Mouse (Mus musculus) cerebellum, adult 2 months (tissue): ENCODE data around the gene Prss12.

Experiments used
- CTCF ChIP-seq: fragments of 200-500 bp; IDR thresholded peaks from 2 replicates; pipeline ENCODE4 v1.5.1; 2011; ENCODE audit warnings: low read depth, mild to moderate bottlenecking, control low read depth, low read length, moderate library complexity, borderline replicate concordance; ENCODE audit not compliant: insufficient read depth
- POLR2A ChIP-seq: fragments of 200-500 bp; IDR thresholded peaks from 2 replicates; pipeline ENCODE4 v1.6.1; 2011; ENCODE audit warnings: low read length, control low read depth, borderline replicate concordance; ENCODE audit not compliant: insufficient read depth

DNA sequence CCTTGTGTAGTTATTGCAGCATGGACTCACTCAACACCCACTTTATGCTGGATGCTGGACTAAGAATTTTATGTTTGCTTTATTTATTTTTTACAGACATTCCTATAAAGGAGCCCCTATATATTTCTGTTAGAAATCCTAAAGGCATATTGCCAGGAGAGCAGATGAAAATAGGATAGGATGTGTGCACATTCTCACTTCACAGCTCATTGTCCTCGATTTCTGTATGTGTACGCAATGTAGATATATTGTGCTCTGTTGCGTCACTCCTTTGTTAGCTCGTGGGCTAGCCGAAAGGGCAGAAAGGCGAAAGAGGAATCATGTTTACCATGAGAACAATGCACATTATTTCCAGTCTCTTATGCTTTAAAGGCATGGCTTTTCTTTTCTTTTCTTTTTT lies 3.4 kb downstream of the Prss12 start:
- TF ChIP-seq CTCF (no peak), POLR2A (no peak)
